Mouse (Mus musculus) cerebellum, adult 8-10 months (tissue): ENCODE measurements around the gene Tex9.

ENCODE experiments used
- DNase-seq: peaks from one replicate; pipeline ENCODE4 v3.0.0; 2022

Gene Tex9

GRCm38 (mm10) chr9:72492194-72492565 is at the start of gene Tex9:
Tex9 (minus strand) TSS chr9:72492212.
- no peak for DNase-seq

GRCm38 (mm10) chr9:72537086-72537485 is 45.1 kb upstream of the Tex9 start:
- DNase-seq, result no peak

GRCm38 (mm10) chr9:72535394-72535793 is 43.4 kb upstream of the Tex9 start:
- DNase-seq, result no peak

- no peak for DNase-seq
These were observed 43.0 kb upstream of the Tex9 start for GRCm38 (mm10) chr9:72534985-72535384.

GRCm38 (mm10) chr9:72533089-72533415 is 41.0 kb upstream of the Tex9 start:
- no peak for DNase-seq

GRCm38 (mm10) chr9:72532381-72533088 is 40.5 kb upstream of the Tex9 start:
- DNase-seq, result peak; percentile 51

GRCm38 (mm10) chr9:72531996-72532380 is 40.0 kb upstream of the Tex9 start, which contains the start of gene Rfx7:
Rfx7 (plus strand) TSS chr9:72532240.
- DNase-seq, result peak; percentile 75

GRCm38 (mm10) chr9:72531291-72531995 is 39.4 kb upstream of the Tex9 start:
- peak; percentile 62 for DNase-seq

- peak; percentile 19 for DNase-seq
These were observed 38.8 kb upstream of the Tex9 start for GRCm38 (mm10) chr9:72530824-72531223.

GRCm38 (mm10) chr9:72530237-72530636 is 38.2 kb upstream of the Tex9 start:
- peak; percentile 82 for DNase-seq

GRCm38 (mm10) chr9:72526091-72526490 is 34.1 kb upstream of the Tex9 start:
- DNase-seq, result no peak

GRCm38 (mm10) chr9:72520849-72521248 is 28.8 kb upstream of the Tex9 start:
- no peak for DNase-seq

- DNase-seq, result no peak
These were observed 27.2 kb upstream of the Tex9 start for GRCm38 (mm10) chr9:72519246-72519645.

GRCm38 (mm10) chr9:72515366-72515765 is 23.4 kb upstream of the Tex9 start:
- DNase-seq, result no peak

- DNase-seq, result no peak
These were observed 20.4 kb upstream of the Tex9 start for GRCm38 (mm10) chr9:72512229-72512981.

- no peak for DNase-seq
These were observed 5.2 kb upstream of the Tex9 start for GRCm38 (mm10) chr9:72497171-72497570.

GRCm38 (mm10) chr9:72496691-72497090 is 4.7 kb upstream of the Tex9 start:
- DNase-seq, result no peak

- DNase-seq, result no peak
These were observed 2.1 kb upstream of the Tex9 start for GRCm38 (mm10) chr9:72493984-72494685.

GRCm38 (mm10) chr9:72493465-72493864 is 1.5 kb upstream of the Tex9 start:
- DNase-seq, result no peak

- DNase-seq, result peak; percentile 86
These were observed 336 bp downstream of the Tex9 start for GRCm38 (mm10) chr9:72491559-72492193.

GRCm38 (mm10) chr9:72489131-72489530 is 2.9 kb downstream of the Tex9 start:
- DNase-seq, result no peak

- no peak for DNase-seq
These were observed 3.5 kb downstream of the Tex9 start for GRCm38 (mm10) chr9:72488523-72488922.

- no peak for DNase-seq
These were observed 12.7 kb downstream of the Tex9 start for GRCm38 (mm10) chr9:72479276-72479675.
